In the genomic region with DNA sequence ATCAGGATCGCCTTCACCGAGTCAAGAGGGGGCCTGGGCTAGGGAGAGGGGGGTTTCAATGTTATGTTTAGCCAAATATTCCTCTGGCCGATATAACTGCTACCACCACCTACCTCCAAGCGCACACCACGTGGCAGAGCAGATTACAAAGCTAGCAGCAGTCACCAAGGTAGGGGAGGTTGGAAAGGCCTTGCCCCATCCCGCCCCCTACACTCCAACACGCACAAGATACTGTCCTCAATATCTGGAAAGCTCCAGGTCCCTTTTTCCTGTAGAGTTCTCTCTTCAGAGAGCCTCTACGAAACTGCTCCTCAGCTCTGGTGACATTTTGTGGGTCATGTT, we compare ENCODE assay signal across 9 mouse cellular contexts.
A peak's percentile ranks its signal among the peaks of the same experiment; 100 is the strongest.
DNase-seq lines count a peak whose midpoint lies in the region; ATAC-seq and TF ChIP-seq lines count a peak whose summit lies in the region.
"Had no signal": no experiment of that assay in that cellular context is flagged by ENCODE, and none has a peak within 500 bp of the region (broad histone marks: within the 10 kb centered on the region; RNA-seq: fewer than 3 reads in every experiment).

No protein-coding gene starts in this region.

- no peak for DNase-seq in heart, postnatal 0 days (ENCODE audit: low spot score)
- DNase-seq in heart, adult 11 months = no peak
- DNase-seq in natural killer cell, adult 2 months (ENCODE audit: low spot score in 2 of 2) = no peak
- no peak for DNase-seq in thymus, postnatal 14 days
- no peak for DNase-seq in layer of hippocampus, adult 11-12 months (ENCODE audit: low spot score)

- H3K9ac ChIP-seq in heart, postnatal 0 days (replicated peaks; ENCODE audit: low read depth, low read length) = no peak overlapping the region
- H3K9ac ChIP-seq in hindbrain, embryonic 16.5 days (ENCODE audit: low read depth, low read length) = peak overlapping the region; percentile 41; the same call in 1 of the 2 replicates
- H3K9ac ChIP-seq in midbrain, embryonic 13.5 days (replicated peaks) = no peak overlapping the region

- H3K27me3 ChIP-seq in heart, postnatal 0 days (ENCODE audit: control insufficient read depth, insufficient read depth, low read length) = no peaks in the 10 kb centered on the region
- H3K27me3 ChIP-seq in hindbrain, embryonic 16.5 days (replicated peaks; ENCODE audit: control insufficient read depth, insufficient read depth, low read length) = no peaks in the 10 kb centered on the region
- no peaks in the 10 kb centered on the region for H3K27me3 ChIP-seq in midbrain, embryonic 13.5 days
- H3K27me3 ChIP-seq: Patski had no signal

- ATAC-seq in heart, postnatal 0 days (ENCODE audit: insufficient read depth, low read depth) = peak; percentile 33
- ATAC-seq in hindbrain, embryonic 16.5 days = no peak
- ATAC-seq in midbrain, embryonic 13.5 days = no peak

- no peak overlapping the region for H3K27ac ChIP-seq in heart, postnatal 0 days (ENCODE audit: low read depth)
- H3K27ac ChIP-seq in bone marrow macrophage, adult 2 months (ENCODE audit: insufficient read depth, low read depth, low read length) = no peak overlapping the region
- H3K27ac ChIP-seq in hindbrain, embryonic 16.5 days (ENCODE audit: low read depth, low read length) = peak overlapping the region; percentile 75
- peak overlapping the region; percentile 93 for H3K27ac ChIP-seq in midbrain, embryonic 13.5 days

- H3K9me3 ChIP-seq in heart, postnatal 0 days (replicated peaks; ENCODE audit: control insufficient read depth, low read length) = no peaks in the 10 kb centered on the region
- no peaks in the 10 kb centered on the region for H3K9me3 ChIP-seq in hindbrain, embryonic 16.5 days (ENCODE audit: control insufficient read depth, low read length)
- no peaks in the 10 kb centered on the region for H3K9me3 ChIP-seq in midbrain, embryonic 13.5 days

- peak overlapping the region; percentile 34; the same call in 1 of the 2 replicates for H3K4me3 ChIP-seq in heart, postnatal 0 days (ENCODE audit: low read depth, low read length)
- peak overlapping the region; percentile 57 for H3K4me3 ChIP-seq in bone marrow macrophage, adult 2 months (ENCODE audit: insufficient read depth, low read length)
- peak overlapping the region; percentile 30 for H3K4me3 ChIP-seq in hindbrain, embryonic 16.5 days (ENCODE audit: low read length)
- peak overlapping the region; percentile 20; the same call in 1 of the 2 replicates for H3K4me3 ChIP-seq in midbrain, embryonic 13.5 days (replicated peaks)

- WGBS in heart, postnatal 0 days = 9% methylated on average over 8 of the region's 8 CpGs
- WGBS in hindbrain, embryonic 16.5 days = 10% methylated on average over 8 of the region's 8 CpGs
- WGBS in midbrain, embryonic 13.5 days = 1% methylated on average over 8 of the region's 8 CpGs

- no peak for TF ChIP-seq POLR2A in bone marrow macrophage, adult 2 months (IDR thresholded peaks at IDR 0.05; ENCODE audit: borderline replicate concordance, low read depth, low read length)

- no peak for TF ChIP-seq CTCF in heart, postnatal 0 days (IDR thresholded peaks at IDR 0.05; ENCODE audit: low read depth)
- no peak for TF ChIP-seq CTCF in bone marrow macrophage, adult 2 months (IDR thresholded peaks at IDR 0.05; ENCODE audit: low read depth, low read length)

- H3K36me3 ChIP-seq in heart, postnatal 0 days (replicated peaks; ENCODE audit: control insufficient read depth, insufficient read depth, low read length) = no peaks in the 10 kb centered on the region
- no peaks in the 10 kb centered on the region for H3K36me3 ChIP-seq in hindbrain, embryonic 16.5 days (ENCODE audit: control insufficient read depth, insufficient read depth, low read length)
- H3K36me3 ChIP-seq in midbrain, embryonic 13.5 days = no peaks in the 10 kb centered on the region

- H3K4me2 ChIP-seq in heart, postnatal 0 days (ENCODE audit: low read depth, low read length) = peak overlapping the region; percentile 60
- peak overlapping the region; percentile 56 for H3K4me2 ChIP-seq in hindbrain, embryonic 16.5 days (ENCODE audit: low read length)
- peak overlapping the region; percentile 51 for H3K4me2 ChIP-seq in midbrain, embryonic 13.5 days (replicated peaks)

- TF ChIP-seq EP300 in heart, postnatal 0 days (IDR thresholded peaks at IDR 0.05; ENCODE audit: low read depth) = no peak

- peaks cover 14% of the 10 kb centered on the region for H3K4me1 ChIP-seq in heart, postnatal 0 days (ENCODE audit: control insufficient read depth, insufficient read depth)
- H3K4me1 ChIP-seq in bone marrow macrophage, adult 2 months (ENCODE audit: control insufficient read depth, insufficient read depth, low read length) = peaks cover 29% of the 10 kb centered on the region
- H3K4me1 ChIP-seq in hindbrain, embryonic 16.5 days (ENCODE audit: control insufficient read depth, insufficient read depth, low read depth, low read length) = peaks cover 20% of the 10 kb centered on the region
- H3K4me1 ChIP-seq in midbrain, embryonic 13.5 days (replicated peaks) = peaks cover 43% of the 10 kb centered on the region

Comparison
In these comparisons a context has a peak if more than half of its experiments do, and no peak if none do; other contexts are left out.
1. H3K27ac ChIP-seq: peak in hindbrain, embryonic 16.5 days (single experiment) and midbrain, embryonic 13.5 days (single experiment); none in heart, postnatal 0 days (single experiment) and bone marrow macrophage, adult 2 months (single experiment).
2. Peak in every context shown above with its lines, with median percentiles within 50 percentile points of each other: H3K4me2 ChIP-seq and H3K4me3 ChIP-seq.